Mouse (Mus musculus) lung, postnatal 14 days (tissue): ENCODE data around the gene Plcb4.

Source experiments
- DNase-seq: peaks from one replicate; pipeline ENCODE4 v3.0.0; 2021

Gene Plcb4

DNA sequence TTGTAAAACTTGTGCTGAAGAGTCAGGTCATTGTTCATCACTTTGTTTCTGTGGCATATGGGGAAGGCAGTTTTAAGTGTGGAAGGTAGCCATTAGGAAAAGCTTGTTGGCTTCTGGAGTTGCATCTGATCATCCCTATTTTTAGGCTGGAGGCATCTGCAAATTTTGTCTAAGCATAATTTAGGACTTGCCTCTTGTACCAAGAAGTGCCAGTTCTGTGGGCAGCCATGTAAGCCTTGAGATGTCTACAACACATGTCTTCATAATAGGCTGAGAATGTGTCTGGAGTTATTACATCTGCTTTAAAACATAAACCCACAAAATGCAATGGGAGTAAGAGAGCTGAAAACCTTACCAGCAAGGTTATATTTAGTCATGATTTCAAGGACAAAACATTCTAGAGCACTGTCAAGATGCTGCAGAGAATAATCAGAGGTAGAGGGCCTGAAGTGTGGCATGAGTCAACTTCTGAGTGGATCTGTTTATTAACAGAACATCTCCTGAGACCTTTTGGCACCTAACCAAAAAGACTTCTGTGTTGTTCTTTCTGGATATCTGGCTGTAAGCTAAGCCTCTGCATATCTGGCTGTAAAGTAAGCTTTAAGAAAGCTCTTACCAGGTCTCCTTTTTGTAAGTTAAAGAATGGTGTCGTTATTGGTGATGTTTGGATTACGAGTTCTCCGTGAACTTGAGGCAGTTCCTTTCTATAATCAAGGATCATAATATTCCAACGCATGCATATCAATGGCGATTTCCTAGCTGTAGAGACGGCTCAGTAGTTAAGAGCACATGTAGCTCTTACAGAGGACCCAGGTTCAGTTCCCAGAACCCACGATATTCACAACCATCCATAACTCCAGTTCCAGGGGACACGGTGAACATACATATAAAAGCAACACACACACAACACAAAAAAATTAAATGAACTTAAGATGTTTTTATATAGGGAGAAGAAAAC, 203.0 kb downstream of the Plcb4 start:
- no peak for DNase-seq

DNA sequence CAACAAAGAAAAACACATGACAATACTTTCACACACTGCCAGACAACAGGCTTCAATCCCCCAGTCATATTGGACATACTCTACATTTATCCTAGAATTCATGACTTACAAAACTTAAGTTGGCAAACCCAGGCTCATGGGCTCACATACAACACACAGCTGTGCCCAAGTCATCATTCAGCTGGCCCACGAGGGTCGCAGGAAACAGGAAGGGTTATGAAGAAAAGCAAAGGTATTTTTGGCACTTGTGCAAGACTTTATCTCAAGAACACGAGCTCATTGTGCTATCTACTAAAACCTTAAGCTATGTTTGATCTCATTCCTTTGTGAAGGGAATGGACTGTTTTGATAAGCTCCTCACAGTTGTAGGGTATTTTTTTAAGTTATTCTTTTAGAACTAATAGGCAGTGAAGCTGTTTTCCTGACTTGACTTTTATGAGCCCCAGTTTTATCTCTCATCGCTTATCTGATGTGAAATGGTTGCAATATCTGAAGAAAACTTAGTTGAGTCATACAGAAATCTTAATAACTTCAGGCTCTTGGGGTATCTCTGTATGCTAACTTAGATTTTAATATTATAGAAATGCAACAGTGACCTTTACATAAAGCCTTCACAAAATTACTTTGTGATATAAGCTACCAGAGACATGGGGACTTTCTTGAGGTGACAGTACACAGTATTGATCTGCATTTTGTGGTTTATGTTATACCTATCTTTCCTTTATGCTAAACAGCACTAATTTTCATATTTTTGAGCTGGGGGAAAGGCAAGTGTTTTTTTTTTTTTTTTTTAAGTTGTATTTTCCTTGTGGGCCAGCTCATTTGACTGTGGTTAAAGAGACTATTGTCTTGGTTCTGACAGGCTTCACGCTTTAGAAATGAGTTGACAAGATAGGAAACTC, 203.9 kb downstream of the Plcb4 start:
- DNase-seq: no peak

DNA sequence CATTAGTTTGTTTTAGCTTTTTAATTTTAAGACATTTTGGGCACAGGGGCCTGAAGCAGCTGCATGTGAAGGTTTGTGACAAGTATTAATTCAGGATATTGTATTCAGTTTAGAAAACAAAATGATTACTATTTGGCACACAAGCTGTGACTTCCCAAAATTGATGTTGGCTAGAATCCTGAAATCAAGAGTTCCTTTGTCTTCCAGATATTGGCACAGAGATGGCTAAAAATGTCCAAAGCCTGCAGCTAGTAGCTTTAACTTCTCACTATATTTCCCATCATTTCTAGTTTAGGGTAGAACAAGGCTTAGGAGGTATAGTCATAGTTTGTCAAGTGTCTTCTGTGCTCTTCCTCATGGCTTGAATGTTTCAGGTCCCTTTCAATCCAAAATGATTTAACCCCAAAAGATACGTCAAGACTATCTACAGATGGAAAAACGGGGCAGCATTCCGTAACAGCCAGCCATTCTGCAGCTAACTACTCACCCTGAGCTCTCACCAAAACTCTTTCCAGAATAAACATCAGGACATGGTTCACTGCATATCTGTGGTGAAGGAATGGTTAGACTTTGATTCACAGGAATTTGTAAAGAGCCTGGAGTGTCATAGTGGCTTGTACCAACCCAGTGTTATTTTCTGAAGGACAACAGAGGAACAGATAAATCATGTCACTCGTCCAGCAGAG, 204.7 kb downstream of the Plcb4 start:
- no peak for DNase-seq

DNA sequence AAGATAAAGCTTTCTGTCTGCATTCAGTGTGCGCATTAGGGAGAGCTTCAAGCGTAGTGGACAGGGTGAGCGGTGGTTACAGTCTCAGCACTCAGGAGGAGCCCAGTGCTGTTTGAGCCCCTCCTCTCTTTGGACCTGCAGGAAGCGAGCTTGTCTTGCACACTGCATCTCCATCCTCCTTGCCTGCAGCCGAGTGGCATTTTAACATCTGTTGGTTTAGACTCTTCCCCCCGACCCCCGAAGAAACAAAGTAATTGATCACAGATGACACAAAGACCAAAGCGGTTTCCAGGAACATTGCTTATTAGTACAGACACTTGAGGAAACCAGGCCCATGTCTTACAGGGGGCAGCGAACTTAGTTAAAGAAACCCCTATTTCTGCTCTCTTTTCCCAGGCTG, 207.6 kb downstream of the Plcb4 start:
- DNase-seq: no peak

DNA sequence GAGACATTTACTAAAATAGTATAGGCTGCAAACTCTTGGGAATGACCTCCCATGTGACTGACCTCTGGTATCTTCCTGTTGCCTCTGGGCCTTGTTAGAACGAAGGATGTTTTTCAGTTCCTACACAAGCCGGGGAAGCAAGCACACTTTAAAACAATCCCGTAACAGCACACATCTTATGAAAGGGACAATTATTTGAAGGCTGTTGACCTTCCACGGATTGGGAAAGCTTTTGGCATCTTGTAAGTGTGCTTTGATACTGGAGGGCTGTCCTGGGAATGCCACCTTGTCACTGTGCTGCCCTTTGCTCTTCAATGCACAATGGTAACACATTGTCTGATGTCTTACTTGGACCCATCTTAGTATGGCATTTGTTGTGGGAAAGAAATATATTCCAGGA, 208.0 kb downstream of the Plcb4 start:
- DNase-seq: peak; percentile 32

DNA sequence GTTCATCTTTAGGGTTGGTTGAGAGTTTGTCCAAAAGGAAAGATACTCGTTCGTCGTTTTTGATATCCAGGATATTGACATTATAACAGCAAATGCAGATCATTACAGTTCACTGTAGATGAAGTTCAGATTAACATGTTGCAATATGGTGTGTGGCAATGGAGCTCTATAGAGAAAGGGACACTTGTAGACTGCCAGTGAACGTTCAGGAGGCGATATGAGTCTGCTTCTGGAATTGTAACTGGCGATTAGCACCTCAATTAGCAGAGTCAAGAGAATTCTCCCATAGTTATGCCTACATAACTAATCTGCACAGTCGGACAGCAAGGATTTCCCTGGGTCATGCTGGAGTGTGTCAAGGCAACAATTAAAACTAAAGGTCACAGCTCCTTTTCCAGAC, 210.8 kb downstream of the Plcb4 start:
- no peak for DNase-seq

DNA sequence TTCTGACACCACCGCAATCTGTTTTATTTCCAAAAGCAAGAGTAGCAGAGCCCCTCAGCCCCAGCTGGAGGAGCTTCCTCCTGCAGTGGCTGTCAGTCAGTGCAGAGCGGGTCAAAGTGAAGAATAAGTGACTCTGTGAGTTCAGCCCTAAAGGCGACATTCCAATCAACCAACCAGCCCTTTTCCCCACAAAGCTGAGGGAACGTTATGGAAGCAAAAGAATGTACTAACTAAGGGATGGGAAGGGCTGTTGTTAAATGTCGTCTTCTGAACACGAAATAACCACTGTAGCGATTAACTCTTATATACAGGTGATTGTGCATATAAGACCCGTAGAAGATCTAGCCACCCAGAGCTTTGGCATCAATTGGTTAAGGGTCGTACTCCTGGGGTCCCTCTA, 214.3 kb downstream of the Plcb4 start:
- DNase-seq: no peak

DNA sequence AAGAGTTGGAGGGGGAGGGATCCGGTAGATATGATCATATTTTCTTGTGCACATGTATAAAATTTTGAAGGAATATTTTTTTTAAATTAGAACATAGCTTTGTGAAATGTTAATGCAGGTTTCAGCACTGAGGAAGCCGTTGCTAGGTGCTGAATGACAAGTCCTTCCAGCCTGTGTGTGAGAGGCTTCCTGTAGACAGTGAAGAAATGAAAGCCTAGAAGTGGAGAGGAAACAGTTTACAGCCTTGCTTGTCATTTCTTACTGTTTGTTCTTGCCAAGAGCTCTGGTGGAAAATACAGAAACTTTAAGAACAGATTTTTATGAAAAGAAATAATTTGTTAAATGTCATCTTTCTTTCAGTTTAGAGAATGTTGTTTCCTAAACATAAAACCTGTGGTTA, 214.9 kb downstream of the Plcb4 start:
- no peak for DNase-seq

DNA sequence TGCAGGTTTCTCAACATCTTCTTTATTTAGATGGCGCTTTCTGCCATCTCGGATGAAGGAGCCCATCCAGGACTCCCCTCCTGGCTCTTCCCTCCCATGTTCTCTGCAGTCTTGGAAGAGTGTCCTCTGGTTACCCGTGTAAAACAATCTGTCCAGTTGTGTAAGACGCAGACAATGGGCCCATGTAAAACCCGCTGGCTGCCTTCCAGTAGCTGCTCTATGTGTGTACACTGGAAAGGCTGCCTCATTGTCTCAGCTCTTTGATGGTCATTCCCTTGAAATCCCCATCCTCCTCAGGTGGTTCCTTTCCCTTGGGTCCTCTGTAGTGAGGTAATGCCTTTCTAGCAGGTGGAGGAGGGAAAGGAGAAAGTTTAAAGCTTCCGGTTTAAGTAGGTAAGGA, 216.7 kb downstream of the Plcb4 start:
- DNase-seq: peak; percentile 78

DNA sequence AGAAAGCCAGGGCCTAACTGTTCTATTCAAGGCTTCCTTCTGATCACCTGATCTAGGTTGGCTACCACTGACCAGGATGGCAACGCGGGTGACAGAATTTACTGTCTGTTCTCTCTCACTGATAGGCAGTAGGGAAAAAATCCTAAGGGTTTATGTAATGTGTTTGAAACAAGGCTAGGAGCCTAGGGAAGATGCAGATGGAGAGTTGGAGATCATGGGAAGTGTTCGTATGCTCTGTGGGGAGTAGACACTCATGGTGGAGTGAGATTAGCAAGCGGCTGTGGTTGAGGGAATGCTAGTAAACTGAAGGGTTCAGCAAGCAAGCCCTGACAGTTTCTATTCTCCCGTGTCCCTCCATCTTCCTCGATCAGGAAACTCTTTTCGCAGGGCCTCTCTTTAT, 220.5 kb downstream of the Plcb4 start:
- DNase-seq: no peak

DNA sequence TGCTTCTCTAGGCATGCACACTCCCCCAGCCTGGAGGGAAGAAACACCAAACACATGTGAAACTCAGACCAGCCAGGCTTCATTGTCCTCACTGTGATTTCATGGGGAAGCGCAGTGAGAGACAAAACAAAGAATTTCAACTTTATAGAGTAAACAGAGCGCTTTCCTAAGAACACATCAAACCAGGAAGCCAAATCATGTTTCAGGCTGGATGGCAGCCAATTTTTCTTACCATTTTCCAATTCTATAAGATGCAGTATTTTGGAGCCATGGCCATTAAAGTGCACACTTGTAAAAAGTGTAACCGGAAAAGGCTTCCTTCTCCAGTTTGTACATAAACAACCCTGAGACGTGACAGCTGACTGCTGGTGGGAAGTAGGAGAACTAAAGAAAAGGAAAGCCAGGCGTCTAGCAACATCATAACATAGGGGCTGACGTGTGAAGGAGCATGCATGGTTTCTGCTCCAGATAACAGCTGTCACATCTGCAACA, 221.5 kb downstream of the Plcb4 start:
- DNase-seq: no peak

DNA sequence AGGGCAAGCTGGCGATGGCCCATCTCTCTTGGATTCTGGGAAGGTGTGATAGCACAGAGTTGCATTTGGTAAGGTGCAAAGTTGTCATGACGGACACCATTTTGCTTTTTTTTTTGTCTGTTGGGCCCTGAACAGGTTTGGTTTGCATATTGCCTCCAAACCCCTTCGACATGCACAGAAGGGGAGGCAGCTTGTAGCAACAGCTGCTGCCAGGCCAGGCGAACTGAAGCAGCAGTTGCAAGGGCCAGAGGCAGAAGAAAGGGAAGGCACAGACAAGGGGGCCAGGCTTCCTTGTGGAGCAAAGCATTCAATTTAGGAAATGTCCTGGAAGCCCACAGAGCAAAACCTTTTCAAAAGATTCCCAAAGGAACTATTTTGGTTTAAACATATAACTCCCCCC, 224.5 kb downstream of the Plcb4 start:
- no peak for DNase-seq

DNA sequence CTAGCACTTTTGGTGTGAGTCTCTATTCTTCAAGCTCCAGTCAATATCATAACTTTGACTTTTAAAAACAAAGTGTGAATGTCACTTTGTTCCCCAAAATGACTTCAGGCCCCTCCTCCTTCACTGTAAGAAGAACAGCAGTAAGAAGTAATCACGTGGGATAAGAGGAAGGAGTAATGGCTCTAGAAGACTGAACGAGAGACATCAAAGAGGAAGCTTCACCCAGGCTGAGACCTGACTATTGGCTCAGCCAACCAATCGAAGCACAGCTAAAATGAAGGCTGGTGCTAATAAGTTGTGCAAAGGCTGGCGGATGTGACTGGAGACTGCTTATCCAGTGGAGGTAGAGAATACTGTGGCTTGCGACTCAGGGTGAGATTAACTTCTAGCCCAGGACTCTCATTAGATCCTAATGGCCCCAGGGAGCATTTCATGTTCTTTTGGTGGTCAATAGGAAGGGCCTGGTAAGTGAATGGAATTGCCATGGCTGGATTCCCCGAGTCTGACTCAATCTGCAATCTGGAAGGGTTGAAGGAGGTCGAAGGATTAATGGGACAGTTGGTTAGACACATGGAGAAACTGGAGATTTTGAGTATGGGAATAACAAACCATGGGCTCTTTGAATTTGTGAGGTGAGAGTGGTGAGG, 225.8 kb downstream of the Plcb4 start:
- no peak for DNase-seq

DNA sequence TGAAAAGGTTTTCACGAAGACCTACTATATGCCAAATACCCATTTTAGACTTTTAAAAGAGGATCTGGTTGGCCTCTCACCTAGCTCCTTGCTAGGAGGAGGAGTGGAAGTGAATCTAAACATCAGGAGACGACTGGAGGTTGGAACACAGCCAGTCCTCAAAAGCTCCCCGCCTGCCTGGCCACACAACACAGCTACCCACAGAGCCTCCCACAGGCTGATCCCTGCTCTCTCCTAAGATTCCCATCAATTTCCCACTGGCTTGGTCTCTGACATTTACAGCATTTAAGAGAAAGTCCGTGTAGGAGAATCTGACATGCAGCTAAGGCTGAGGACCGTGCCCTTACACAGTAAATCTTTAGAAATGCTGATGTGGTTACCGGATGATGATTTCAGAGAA, 226.8 kb downstream of the Plcb4 start:
- no peak for DNase-seq

DNA sequence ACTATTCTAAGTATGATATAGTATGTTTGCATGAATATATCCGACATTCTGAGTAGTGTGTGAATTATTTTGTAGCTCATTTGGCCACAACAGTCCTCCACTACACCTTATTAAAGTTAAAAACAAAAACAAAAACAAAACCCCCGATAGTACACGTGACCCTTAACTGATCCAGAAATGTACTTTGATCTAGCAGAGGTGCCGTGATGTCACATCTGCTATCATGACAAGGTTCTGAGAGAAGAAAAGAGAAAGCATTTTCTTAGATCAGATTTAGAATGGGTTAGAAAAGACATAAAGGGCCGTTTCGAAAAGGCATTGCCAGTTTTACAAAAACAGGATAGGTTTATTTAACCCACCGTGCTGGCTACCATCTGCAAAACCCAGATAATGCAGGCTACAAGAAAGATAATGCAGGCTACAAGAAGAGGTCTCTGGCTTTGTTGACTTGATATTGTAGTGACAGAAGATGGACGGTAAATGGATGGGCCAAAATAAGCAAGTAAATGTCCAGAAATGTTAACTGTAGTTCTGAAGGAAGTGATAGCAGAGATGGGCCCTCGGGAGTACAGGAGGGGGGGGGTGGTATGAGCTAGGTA, 227.4 kb downstream of the Plcb4 start:
- DNase-seq: no peak

DNA sequence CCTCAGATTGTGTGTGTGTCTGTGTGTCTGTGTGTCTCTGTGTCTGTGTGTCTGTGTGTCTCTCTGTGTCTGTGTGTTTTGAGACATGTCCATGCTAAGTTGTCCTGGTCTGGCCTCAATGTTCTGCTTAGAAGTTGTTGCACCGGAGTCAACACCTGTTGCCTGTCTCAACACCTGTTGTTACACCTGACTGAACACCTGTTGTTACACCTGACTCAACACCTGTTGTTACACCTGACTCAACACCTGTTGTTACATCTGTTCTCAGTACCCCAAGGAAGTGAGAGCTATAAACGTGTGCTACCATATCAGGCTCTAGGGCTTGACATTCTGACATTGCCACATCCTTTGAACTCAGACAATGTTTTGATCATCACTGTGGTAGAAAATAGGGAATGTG, 229.0 kb downstream of the Plcb4 start:
- no peak for DNase-seq

DNA sequence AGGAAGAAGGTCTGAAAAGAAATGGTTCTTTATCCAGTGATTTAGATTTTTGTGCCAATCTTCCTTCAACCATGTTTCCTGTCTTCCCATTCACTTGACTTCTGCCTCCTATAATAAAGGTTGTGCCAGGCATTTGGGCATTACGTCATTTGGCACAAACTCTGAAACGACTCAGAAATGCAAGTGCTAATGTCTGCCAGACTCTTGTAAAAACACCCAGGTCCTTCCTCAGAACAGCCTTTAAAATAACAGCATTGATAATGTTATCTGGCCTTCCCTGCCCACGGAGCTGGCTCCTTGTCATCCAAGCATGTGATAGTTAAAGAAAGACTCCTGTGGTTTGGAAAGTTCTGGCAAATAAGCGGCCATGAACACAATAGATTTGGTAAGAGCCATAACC, 229.4 kb downstream of the Plcb4 start:
- DNase-seq: no peak

DNA sequence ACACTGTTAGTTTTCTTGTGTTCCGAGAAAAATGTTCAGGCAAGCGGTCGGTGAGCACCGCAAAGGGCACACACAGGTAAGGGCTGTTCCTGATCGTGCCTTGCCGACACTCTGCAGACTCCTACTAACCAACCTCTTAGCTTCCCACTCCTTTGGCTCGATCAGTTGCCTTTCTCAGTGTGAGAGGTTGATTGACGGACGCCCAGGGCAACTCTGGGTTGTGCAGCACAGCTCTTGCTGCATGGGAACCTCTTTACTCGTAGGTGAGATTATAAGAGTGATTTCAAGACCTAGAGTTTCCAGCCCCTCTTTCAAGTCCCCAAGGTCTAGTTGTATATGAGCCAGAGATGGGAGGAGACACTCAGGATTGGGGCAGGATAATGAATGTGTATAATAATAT, 230.0 kb downstream of the Plcb4 start:
- no peak for DNase-seq

DNA sequence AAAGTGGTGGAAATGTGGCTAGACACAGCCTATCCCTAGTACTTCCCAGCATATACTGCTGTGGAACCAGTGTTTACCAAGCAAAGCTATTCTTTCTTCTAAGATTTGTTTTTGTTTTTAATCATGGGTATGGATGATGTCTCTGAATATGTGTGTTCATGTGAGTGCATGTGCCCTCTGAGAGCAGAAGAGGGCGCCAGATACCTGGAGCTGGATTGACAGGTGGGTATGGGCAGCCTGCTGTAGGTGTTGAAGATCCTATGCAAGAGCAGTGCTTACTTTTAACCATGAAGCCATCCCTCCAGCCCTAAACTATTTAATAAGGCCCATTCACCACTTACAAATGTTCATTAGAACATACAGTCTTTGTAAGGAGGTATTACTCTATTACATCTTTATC, 231.3 kb downstream of the Plcb4 start:
- no peak for DNase-seq

DNA sequence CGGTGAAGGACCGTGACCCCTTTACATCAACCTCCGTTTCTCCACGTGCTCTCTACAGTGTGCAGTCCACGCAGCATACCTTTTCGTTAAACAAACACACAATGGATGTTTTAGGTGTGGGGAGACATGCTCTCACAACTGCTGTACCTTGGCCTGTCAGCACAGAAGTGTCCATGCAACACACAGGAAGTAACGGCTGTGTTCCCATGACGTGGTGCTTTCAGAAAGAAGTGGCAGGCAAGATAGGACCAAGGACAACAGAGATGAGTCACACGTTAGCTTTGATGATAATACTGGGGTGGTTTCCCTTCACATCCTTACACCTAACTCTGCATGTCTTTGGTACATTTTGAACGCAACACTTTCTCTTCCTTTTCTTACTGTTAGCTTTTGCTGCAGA, 232.3 kb downstream of the Plcb4 start:
- no peak for DNase-seq

DNA sequence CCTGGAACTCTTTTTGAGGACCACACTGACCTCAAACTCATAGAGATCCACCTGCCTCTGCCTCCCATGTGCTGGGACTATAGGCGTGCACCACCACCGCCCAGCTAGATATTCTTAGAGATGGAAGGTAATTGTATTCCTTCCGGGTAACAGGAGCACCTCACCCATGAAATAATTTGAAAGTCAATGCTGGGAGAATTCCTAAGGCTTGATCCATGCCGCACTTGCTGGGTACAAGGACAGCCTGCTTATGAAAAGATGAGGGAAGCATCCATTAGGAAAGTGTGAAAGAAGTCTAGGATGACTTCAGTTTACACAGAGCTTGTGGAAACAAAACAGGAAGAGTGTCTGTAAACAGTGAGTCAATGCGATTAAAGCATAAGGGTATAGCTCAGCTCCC, 232.9 kb downstream of the Plcb4 start:
- no peak for DNase-seq

DNA sequence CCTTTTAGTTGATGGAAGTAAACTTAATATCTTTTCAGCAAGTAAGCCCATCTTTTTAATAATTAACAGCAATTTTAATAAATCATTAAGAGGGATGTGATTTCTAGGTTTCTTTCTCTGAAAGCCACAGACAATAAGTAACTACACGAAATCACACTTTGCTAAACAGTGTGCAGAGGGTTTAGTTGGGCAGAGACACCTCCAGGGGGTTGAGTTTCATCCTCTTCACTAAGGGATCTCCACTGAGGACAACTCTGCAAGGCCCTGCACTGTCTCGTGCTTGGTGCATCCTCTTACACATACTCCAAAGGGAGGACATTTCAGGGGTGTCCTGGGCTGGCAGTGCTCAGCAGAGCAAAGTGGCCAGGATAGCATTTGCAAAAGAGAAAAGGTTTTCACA, 235.8 kb downstream of the Plcb4 start:
- DNase-seq: no peak
